Mouse (Mus musculus) CH12.LX (cell line): ENCODE results near the gene Slc2a4. TPM values are rescaled to one million over a fixed set of nuclear protein-coding genes. Genes with fewer than 3 reads are reported as not detected.

Source experiments
- DNase-seq: peaks from one replicate; pipeline ENCODE4 v3.0.0-alpha.2; 2013; ENCODE audit errors: extremely low read depth
- H3K27ac ChIP-seq: 2 replicates; pipeline ENCODE4 v1.5.1; 2012; ENCODE audit warnings: low read depth, mild to moderate bottlenecking, control low read depth, moderate library complexity; ENCODE audit not compliant: insufficient read depth
- H3K27me3 ChIP-seq: replicated peaks from 2 replicates; pipeline ENCODE3; 2012; ENCODE audit warnings: inconsistent platforms
- H3K36me3 ChIP-seq, 2 experiments: replicated peaks in 1 of 2; 2 replicates each; pipeline versions ENCODE3 to v1.6.1; 2012; ENCODE audit warnings: inconsistent platforms in 1 of 2, low read length in 1 of 2, mild to moderate bottlenecking in 1 of 2, mixed read lengths in 1 of 2, moderate library complexity in 1 of 2; ENCODE audit not compliant: control insufficient read depth in 1 of 2, insufficient read depth in 1 of 2
- H3K4me1 ChIP-seq, 2 experiments: 2 replicates each; pipeline ENCODE4 v1.6.1; 2012; ENCODE audit warnings: inconsistent platforms in 1 of 2, moderate library complexity in 1 of 2; ENCODE audit not compliant: insufficient read depth in 2 of 2, control insufficient read depth in 1 of 2
- H3K4me2 ChIP-seq: 2 replicates; pipeline ENCODE4 v1.6.1; 2012; ENCODE audit warnings: low read depth, mild to moderate bottlenecking, control low read depth; ENCODE audit not compliant: poor library complexity, insufficient read depth, severe bottlenecking
- H3K4me3 ChIP-seq, 3 experiments: fragments of 150-350 bp in 1 of 3; sonication (generic) in 1 of 3; replicated peaks in 1 of 3; 2 replicates each; pipeline versions ENCODE3 to v1.5.1; 2011 to 2012; ENCODE audit warnings: low read depth in 2 of 3, low read length in 2 of 3, mild to moderate bottlenecking in 2 of 3, moderate library complexity in 2 of 3, control low read depth in 1 of 3, improper control_type of control experiment in 1 of 3, inconsistent platforms in 1 of 3, mixed read lengths in 1 of 3; ENCODE audit not compliant: poor library complexity in 1 of 3
- H3K79me2 ChIP-seq: replicated peaks from 2 replicates; pipeline ENCODE4 v1.6.1; 2012; ENCODE audit warnings: mild to moderate bottlenecking, moderate library complexity; ENCODE audit not compliant: control insufficient read depth, poor library complexity, insufficient read depth, severe bottlenecking; ENCODE audit errors: extremely low read depth
- H3K9ac ChIP-seq: 2 replicates; pipeline ENCODE4 v1.6.1; 2012; ENCODE audit warnings: low read depth, mild to moderate bottlenecking, control low read depth, moderate library complexity; ENCODE audit not compliant: insufficient read depth
- H3K9me3 ChIP-seq: replicated peaks from 2 replicates; pipeline ENCODE3; 2012; ENCODE audit warnings: low read length, inconsistent platforms, mixed read lengths
- CHD1 ChIP-seq: IDR thresholded peaks from 2 replicates; pipeline ENCODE4 v1.6.1; 2012; ENCODE audit warnings: low read depth, low read length, improper control_type of control experiment, inconsistent platforms
- CTCF ChIP-seq, 2 experiments: IDR thresholded peaks in 1 of 2; conservative IDR thresholded peaks in 1 of 2; 2 replicates each; pipeline ENCODE4 v1.5.1; 2011 to 2012; ENCODE audit warnings: low read depth in 2 of 2, low read length in 2 of 2, improper control_type of control experiment in 1 of 2, inconsistent platforms in 1 of 2, mild to moderate bottlenecking in 1 of 2, moderate library complexity in 1 of 2
- E2F4 ChIP-seq: IDR thresholded peaks from 2 replicates; pipeline ENCODE4 v1.6.1; 2011; ENCODE audit warnings: low read depth, low read length, improper control_type of control experiment; ENCODE audit not compliant: insufficient replicate concordance
- ELF1 ChIP-seq: IDR thresholded peaks from 2 replicates; pipeline ENCODE4 v1.6.1; 2014; ENCODE audit warnings: low read depth, mild to moderate bottlenecking, inconsistent platforms, low read length, improper control_type of control experiment
- EP300 ChIP-seq: IDR thresholded peaks from 2 replicates; pipeline ENCODE4 v1.6.1; 2011; ENCODE audit warnings: low read length, improper control_type of control experiment
- GABPA ChIP-seq: IDR thresholded peaks from 2 replicates; pipeline ENCODE4 v1.6.1; 2012; ENCODE audit warnings: low read depth, low read length, improper control_type of control experiment, inconsistent platforms; ENCODE audit not compliant: insufficient replicate concordance
- IRF4 ChIP-seq: IDR thresholded peaks from 2 replicates; pipeline ENCODE4 v1.6.1; 2014; ENCODE audit warnings: low read depth, mild to moderate bottlenecking, inconsistent platforms, low read length, improper control_type of control experiment
- JUN ChIP-seq: IDR thresholded peaks from 2 replicates; pipeline ENCODE4 v1.6.1; 2011; ENCODE audit warnings: low read depth, mild to moderate bottlenecking, low read length, improper control_type of control experiment, moderate library complexity; ENCODE audit not compliant: insufficient read depth
- KAT2A ChIP-seq: IDR thresholded peaks from 2 replicates; pipeline ENCODE4 v1.6.1; 2012; ENCODE audit warnings: low read length, improper control_type of control experiment, inconsistent platforms; ENCODE audit not compliant: insufficient replicate concordance
- MAFK ChIP-seq: IDR thresholded peaks from 2 replicates; pipeline ENCODE4 v1.6.1; 2011; ENCODE audit warnings: low read length, improper control_type of control experiment; ENCODE audit not compliant: insufficient replicate concordance
- MEF2A ChIP-seq: IDR thresholded peaks from 2 replicates; pipeline ENCODE4 v1.6.1; 2014; ENCODE audit warnings: low read depth, mild to moderate bottlenecking, inconsistent platforms, low read length, improper control_type of control experiment, borderline replicate concordance
- MXI1 ChIP-seq: IDR thresholded peaks from 2 replicates; pipeline ENCODE4 v1.6.1; 2011; ENCODE audit warnings: mild to moderate bottlenecking, low read depth, low read length, improper control_type of control experiment
- MYC ChIP-seq: IDR thresholded peaks from 2 replicates; pipeline ENCODE4 v1.6.1; 2011; ENCODE audit warnings: low read depth, mild to moderate bottlenecking, improper control_type of control experiment, low read length
- NELFE ChIP-seq: IDR thresholded peaks from 2 replicates; pipeline ENCODE4 v1.6.1; 2011; ENCODE audit warnings: low read depth, low read length, improper control_type of control experiment
- NRF1 ChIP-seq: IDR thresholded peaks from 2 replicates; pipeline ENCODE4 v1.6.1; 2014; ENCODE audit warnings: low read depth, mild to moderate bottlenecking, inconsistent platforms, low read length, improper control_type of control experiment, moderate library complexity
- POLR2A ChIP-seq: IDR thresholded peaks from 2 replicates; pipeline ENCODE4 v1.6.1; 2011; ENCODE audit warnings: low read depth, mild to moderate bottlenecking, improper control_type of control experiment, low read length
- RAD21 ChIP-seq: IDR thresholded peaks from 2 replicates; pipeline ENCODE4 v1.6.1; 2011; ENCODE audit warnings: low read depth, mild to moderate bottlenecking, low read length, improper control_type of control experiment, moderate library complexity
- RCOR1 ChIP-seq: conservative IDR thresholded peaks from 2 replicates; pipeline ENCODE4 v1.6.1; 2012; ENCODE audit warnings: low read depth, mild to moderate bottlenecking, inconsistent platforms, low read length, improper control_type of control experiment
- SIN3A ChIP-seq: IDR thresholded peaks from 2 replicates; pipeline ENCODE4 v1.6.1; 2012; ENCODE audit warnings: low read length, improper control_type of control experiment, inconsistent platforms
- SMC3 ChIP-seq: IDR thresholded peaks from 2 replicates; pipeline ENCODE4 v1.6.1; 2011; ENCODE audit warnings: low read depth, low read length, improper control_type of control experiment
- TCF12 ChIP-seq: IDR thresholded peaks from 2 replicates; pipeline ENCODE4 v1.6.1; 2014; ENCODE audit warnings: low read depth, mild to moderate bottlenecking, inconsistent platforms, low read length, improper control_type of control experiment
- USF2 ChIP-seq: conservative IDR thresholded peaks from 2 replicates; pipeline ENCODE4 v1.6.1; 2011; ENCODE audit warnings: low read depth, low read length, improper control_type of control experiment
- ZC3H11A ChIP-seq: IDR thresholded peaks from 2 replicates; pipeline ENCODE4 v1.6.1; 2012; ENCODE audit warnings: low read depth, mild to moderate bottlenecking, inconsistent platforms, low read length, improper control_type of control experiment
- ZKSCAN1 ChIP-seq: IDR thresholded peaks from 2 replicates; pipeline ENCODE4 v1.6.1; 2012; ENCODE audit warnings: low read depth, inconsistent platforms, low read length, improper control_type of control experiment, borderline replicate concordance
- ZMIZ1 ChIP-seq: IDR thresholded peaks from 2 replicates; pipeline ENCODE4 v1.6.1; 2012; ENCODE audit warnings: low read depth, mild to moderate bottlenecking, inconsistent platforms, low read length, improper control_type of control experiment
- ZNF384 ChIP-seq: IDR thresholded peaks from 2 replicates; pipeline ENCODE4 v1.6.1; 2012; ENCODE audit warnings: low read depth, low read length, improper control_type of control experiment, inconsistent platforms
- dilution Hi-C: fragments of 300-500 bp; cut with MboI; formaldehyde crosslinking; loops from 2 replicates; pipeline ENCODE4 v1.14.3; 2020; ENCODE audit warnings: low sequenced_read_pairs; ENCODE audit not compliant: extremely low pct_unique_long_range_greater_than_20kb, extremely low pct_ligation_motif_present
- in situ Hi-C: fragments of 300-500 bp; cut with MboI; formaldehyde crosslinking; loops from 3 replicates; pipeline ENCODE4 v1.14.3; 2019; ENCODE audit warnings: low sequenced_read_pairs, low pct_ligation_motif_present, low pct_unique_long_range_greater_than_20kb, mixed read lengths
- polyA plus RNA-seq: library from polyadenylated mRNA; unstranded; fragments of >175 nt; gene quantifications from 2 replicates; pipeline ENCODE4 v1.2.1, GENCODE M21; 2012; ENCODE audit warnings: low read depth; ENCODE audit not compliant: insufficient read length
- total RNA-seq, 2 experiments: library from RNA; depleted of rRNA; stranded (reverse); fragments of 300-350 nt in 1 of 2; fragments of >200 nt in 1 of 2; gene quantifications; 2 replicates each; pipeline ENCODE4 v1.2.3; 2012 to 2014

Gene Slc2a4
- total and polyA plus RNA-seq, 3 experiments, result 2.3 to 3.8 (median 2.6) TPM

DNA sequence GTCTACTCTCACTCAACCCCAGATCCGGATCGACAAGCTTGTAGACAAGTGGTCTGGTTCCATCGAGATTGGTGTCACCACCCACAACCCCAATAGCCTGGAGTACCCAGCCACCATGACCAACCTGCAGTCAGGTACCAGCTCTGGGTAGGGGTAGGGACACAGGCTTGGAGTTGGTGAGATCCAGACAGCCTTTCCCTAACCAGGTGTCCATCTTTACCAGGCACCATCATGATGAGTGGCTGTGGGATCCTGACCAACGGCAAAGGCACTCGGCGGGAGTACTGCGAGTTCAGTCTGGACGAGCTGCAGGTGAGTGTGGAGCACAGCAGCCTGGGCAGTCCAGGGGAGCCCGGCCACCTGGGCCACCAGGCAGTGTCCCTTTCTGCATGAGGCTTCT, 43.7 kb downstream of the Slc2a4 start:
- Histone ChIP-seq H3K79me2 (peaks cover 10% of the 10 kb centered on the region), H3K4me3 (no peak overlapping the region), H3K4me2 (no peak overlapping the region), H3K4me1 (peaks cover 7 to 21% of the 10 kb centered on the region in 2 experiments), H3K36me3 (peaks cover 58 to 61% of the 10 kb centered on the region in 2 experiments), H3K27ac (no peak overlapping the region), H3K27me3 (no peaks in the 10 kb centered on the region), H3K9ac (no peak overlapping the region), H3K9me3 (no peaks in the 10 kb centered on the region)
- in situ Hi-C loops (no loop called here), dilution Hi-C loops (no loop called here)
- no peak for DNase-seq
- TF ChIP-seq MYC (no peak), MXI1 (no peak), EP300 (no peak), ZKSCAN1 (no peak), ELF1 (no peak), E2F4 (no peak), NELFE (no peak), NRF1 (no peak), CTCF (conservative IDR thresholded peaks at IDR 0.05 in 1 of 2, IDR thresholded peaks at IDR 0.05 in 1 of 2; ENCODE audit: low read depth in 2 of 2, low read length in 2 of 2) (no peak), TCF12 (no peak), ZC3H11A (no peak), MEF2A (no peak), JUN (no peak), IRF4 (no peak), CHD1 (no peak), RAD21 (no peak), SIN3A (no peak), SMC3 (no peak), GABPA (no peak), RCOR1 (no peak)

DNA sequence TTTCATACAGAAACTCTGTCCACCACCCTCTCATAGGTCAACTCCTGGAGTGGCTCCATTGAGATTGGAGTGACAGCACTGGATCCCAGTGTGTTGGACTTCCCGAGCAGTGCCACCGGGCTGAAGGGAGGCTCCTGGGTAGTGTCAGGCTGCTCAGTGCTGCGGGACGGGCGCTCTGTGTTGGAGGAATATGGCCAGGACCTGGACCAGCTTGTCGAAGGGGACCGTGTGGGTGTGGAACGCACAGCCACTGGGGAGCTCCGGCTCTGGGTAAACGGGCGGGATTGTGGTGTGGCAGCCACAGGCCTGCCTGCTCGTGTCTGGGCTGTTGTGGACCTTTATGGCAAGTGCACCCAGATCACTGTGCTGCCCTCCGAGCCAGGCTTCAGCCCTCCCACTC, 45.0 kb downstream of the Slc2a4 start:
- in situ Hi-C loops, result no loop called here
- peak overlapping the region in 1 of 3 experiments; percentile 82 for H3K4me3 ChIP-seq

More for the DNA sequence above, 45.0 kb downstream of the Slc2a4 start:
- H3K27ac ChIP-seq, result no peak overlapping the region
- H3K27me3 ChIP-seq, result no peaks in the 10 kb centered on the region
- no peak overlapping the region for H3K9ac ChIP-seq
- peak overlapping the region; percentile 89 for H3K4me2 ChIP-seq
- TF ChIP-seq ZMIZ1 (no peak), MAFK (no peak), NRF1 (no peak), CHD1 (no peak), USF2 (no peak), SIN3A (no peak), POLR2A (no peak), KAT2A (no peak), ZC3H11A (no peak), ZNF384 (no peak), GABPA (no peak)
- peaks cover 10% of the 10 kb centered on the region for H3K79me2 ChIP-seq
- peaks cover 45 to 48% of the 10 kb centered on the region in 2 experiments for H3K36me3 ChIP-seq
- no peak for DNase-seq
- H3K9me3 ChIP-seq, result no peaks in the 10 kb centered on the region
- H3K4me1 ChIP-seq, result peaks cover 7 to 29% of the 10 kb centered on the region in 2 experiments
- dilution Hi-C loops, result no loop called here
